In the genomic region with DNA sequence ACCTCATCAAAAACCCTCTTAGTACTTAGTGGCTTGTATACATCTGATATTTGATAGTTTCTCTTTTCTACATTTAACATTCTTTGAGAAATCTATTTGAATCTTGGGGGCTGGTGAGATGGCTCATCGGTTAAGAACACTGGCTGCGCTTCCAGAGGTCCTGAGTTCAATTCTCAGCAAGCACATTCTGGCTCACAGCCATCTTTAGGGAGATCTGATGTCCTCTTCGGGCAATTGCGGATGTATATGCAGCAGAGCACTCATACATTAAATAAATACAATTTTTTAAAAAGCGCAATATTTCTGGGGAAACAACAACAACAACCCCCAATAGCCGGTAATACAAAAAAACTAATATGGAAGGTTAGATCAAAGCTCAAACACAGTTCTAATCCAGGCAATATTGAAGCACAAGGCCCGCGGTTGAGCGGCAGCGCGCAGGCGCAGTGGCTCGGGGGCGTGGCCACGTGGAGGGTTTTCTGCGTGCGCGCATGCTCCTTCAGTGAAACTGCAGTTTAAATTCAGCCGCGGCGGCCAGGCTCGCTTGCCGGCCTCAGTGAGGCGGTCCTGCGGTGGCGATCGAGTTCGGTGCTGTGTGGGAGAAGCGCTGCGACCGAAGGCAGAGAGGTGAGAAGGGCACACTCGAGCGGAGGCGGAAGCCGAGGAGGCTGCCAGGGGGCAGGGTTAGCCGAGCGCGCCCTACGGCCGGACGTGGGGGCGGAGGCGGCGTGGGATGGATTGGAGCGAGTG, we compare ENCODE assay signal across 8 mouse cellular contexts. TPM values are rescaled to one million over a fixed set of nuclear protein-coding genes. Genes with fewer than 3 reads are reported as not detected.
DNase-seq lines count a peak whose midpoint lies in the region; ATAC-seq lines count a peak whose summit lies in the region.

A gene (plus strand): TSS at position 455 of the 750 bp plus-strand sequence.

- intact Hi-C loops in left cerebral cortex, postnatal 36 days (cut with DNase I) = no loop called here

- H3K36me3 ChIP-seq in intestine, embryonic 16.5 days (ENCODE audit: control insufficient read depth, insufficient read depth, low read length) = peaks cover 3% of the 10 kb centered on the region; the same call in 1 of the 2 replicates
- peaks cover 45% of the 10 kb centered on the region for H3K36me3 ChIP-seq in midbrain, embryonic 10.5 days

- H3K4me3 ChIP-seq in intestine, embryonic 16.5 days (ENCODE audit: low read length) = peak within 1 kb of the TSS; percentile 92
- H3K4me3 ChIP-seq in midbrain, embryonic 10.5 days = peak within 1 kb of the TSS; percentile 87

- H3K27me3 ChIP-seq in intestine, embryonic 16.5 days (replicated peaks; ENCODE audit: control insufficient read depth, insufficient read depth, low read length) = no peaks in the 10 kb centered on the region
- no peaks in the 10 kb centered on the region for H3K27me3 ChIP-seq in midbrain, embryonic 10.5 days (ENCODE audit: low read depth, poor library complexity, severe bottlenecking)

- peak; percentile 94 for ATAC-seq in intestine, embryonic 16.5 days

- H3K9me3 ChIP-seq in intestine, embryonic 16.5 days (ENCODE audit: control insufficient read depth, low read length) = no peaks in the 10 kb centered on the region
- no peaks in the 10 kb centered on the region for H3K9me3 ChIP-seq in midbrain, embryonic 10.5 days (replicated peaks)

- DNase-seq in adrenal gland, postnatal 10 days = peak; percentile 97
- peak; percentile 93 for DNase-seq in embryo, embryonic 9.5 days (ENCODE audit: extremely low spot score)
- peak; percentile 93 to 97 for DNase-seq in gastrocnemius, postnatal 4 days (ENCODE audit: low spot score in 2 of 2)
- peak; percentile 90 to 91 for DNase-seq in left cerebral cortex, postnatal 36 days (ENCODE audit: low spot score in 2 of 2)
- DNase-seq in midbrain, embryonic 10.5 days (ENCODE audit: low spot score) = peak; percentile 93
- DNase-seq in right cerebral cortex, postnatal 36 days (ENCODE audit: low spot score in 2 of 2) = peak; percentile 82
- DNase-seq in urinary bladder, postnatal 4 days (ENCODE audit: low spot score in 2 of 2) = peak; percentile 89 to 94

- H3K27ac ChIP-seq in intestine, embryonic 16.5 days (ENCODE audit: low read length) = peak within 1 kb of the TSS; percentile 96
- H3K27ac ChIP-seq in midbrain, embryonic 10.5 days (replicated peaks) = peak within 1 kb of the TSS; percentile 93

- 0 out of 2 replicates have a peak, but pooled peaks cover 5% of the 10 kb centered on the region for H3K4me1 ChIP-seq in intestine, embryonic 16.5 days (ENCODE audit: control insufficient read depth, insufficient read depth, low read length)
- H3K4me1 ChIP-seq in midbrain, embryonic 10.5 days = peaks cover 19% of the 10 kb centered on the region

- H3K9ac ChIP-seq in intestine, embryonic 16.5 days (ENCODE audit: low read depth, low read length) = peak within 1 kb of the TSS; percentile 86

- 5% methylated on average over 45 of the region's 45 CpGs for WGBS in intestine, embryonic 16.5 days
- 7% methylated on average over 45 of the region's 45 CpGs for WGBS in midbrain, embryonic 10.5 days

- H3K4me2 ChIP-seq in intestine, embryonic 16.5 days (ENCODE audit: low read depth, low read length) = peak within 1 kb of the TSS; percentile 83

RNA-seq across cellular contexts. Expression of the gene that starts here (rescaled TPM):
- total RNA-seq in adrenal gland, postnatal 10 days (2021) = 1 to 10 TPM; 5.4 to 8.6 TPM
- total RNA-seq in gastrocnemius, postnatal 4 days (2021) = 1 to 10 TPM; 6.6 to 7.5 TPM
- 12.9 and 13.1 TPM in 2 replicates for polyA plus RNA-seq in intestine, embryonic 16.5 days (2015; fragmentation: Nextera tagmentation; extraction: Ambion mirVana)
- 1 to 10 TPM; 1.2 to 1.9 TPM for total RNA-seq in left cerebral cortex, postnatal 36 days (2021)
- 29.1 and 30.2 TPM in 2 replicates for polyA plus RNA-seq in midbrain, embryonic 10.5 days (2016; fragmentation: Nextera tagmentation; extraction: Ambion mirVana)

Comparison
In these comparisons a context has a peak if more than half of its experiments do, and no peak if none do; other contexts are left out.
1. Peak in every context shown above with its lines: DNase-seq, ATAC-seq, H3K4me3 ChIP-seq and H3K27ac ChIP-seq.